Mouse (Mus musculus) myocyte (in vitro differentiated cells): ENCODE data around the gene Wwox. TPM values are rescaled to one million over a fixed set of nuclear protein-coding genes. Genes with fewer than 3 reads are reported as not detected.
A peak's percentile ranks its signal among the peaks of the same experiment; 100 is the strongest.

ENCODE experiments used
- H3K27me3 ChIP-seq: one replicate; pipeline ENCODE4 v1.6.1; 2011; ENCODE audit not compliant: control insufficient read depth, insufficient read depth, insufficient read length
- H3K36me3 ChIP-seq: one replicate; pipeline ENCODE4 v1.6.1; 2011; ENCODE audit not compliant: control insufficient read depth, insufficient read depth
- H3K4me2 ChIP-seq: one replicate; pipeline ENCODE4 v1.6.1; 2011; ENCODE audit warnings: low read depth, control low read depth
- H3K4me3 ChIP-seq: one replicate; pipeline ENCODE4 v1.5.1; 2011; ENCODE audit warnings: mild to moderate bottlenecking, control low read depth, moderate library complexity
- H3K79me2 ChIP-seq: one replicate; pipeline ENCODE4 v1.6.1; 2011; ENCODE audit not compliant: control insufficient read depth, insufficient read depth
- H3ac ChIP-seq: one replicate; pipeline ENCODE4 v1.6.1; 2011; ENCODE audit not compliant: control insufficient read depth, insufficient read length
- CEBPB ChIP-seq: IDR thresholded peaks from 2 replicates; pipeline ENCODE4 v1.6.1; 2011; ENCODE audit warnings: mild to moderate bottlenecking, moderate library complexity; ENCODE audit not compliant: poor library complexity, insufficient read depth, severe bottlenecking
- E2F4 ChIP-seq: IDR thresholded peaks from one replicate; pipeline ENCODE4 v1.6.1; 2011; ENCODE audit warnings: mild to moderate bottlenecking, control low read depth, moderate library complexity; ENCODE audit not compliant: insufficient read depth
- MAX ChIP-seq: IDR thresholded peaks from one replicate; pipeline ENCODE4 v1.6.1; 2011; ENCODE audit warnings: low read depth, mild to moderate bottlenecking, control low read depth
- MYOD1 ChIP-seq, 3 experiments: IDR thresholded peaks; one replicate each; pipeline ENCODE4 v1.6.1; 2011; ENCODE audit warnings: control low read depth in 2 of 3, low read depth in 2 of 3, mild to moderate bottlenecking in 2 of 3, moderate library complexity in 1 of 3; ENCODE audit not compliant: insufficient read length in 2 of 3, control insufficient read depth in 1 of 3
- MYOG ChIP-seq, 3 experiments: IDR thresholded peaks; one replicate each; pipeline ENCODE4 v1.6.1; 2011; ENCODE audit warnings: control low read depth in 2 of 3, low read depth in 2 of 3, mild to moderate bottlenecking in 2 of 3; ENCODE audit not compliant: insufficient read length in 2 of 3, control insufficient read depth in 1 of 3, insufficient read depth in 1 of 3
- POLR2A ChIP-seq: IDR thresholded peaks from one replicate; pipeline ENCODE4 v1.6.1; 2011; ENCODE audit warnings: low read depth, mild to moderate bottlenecking, control low read depth, moderate library complexity; ENCODE audit not compliant: insufficient read length
- POLR2AphosphoS2 ChIP-seq: IDR thresholded peaks from one replicate; pipeline ENCODE4 v1.6.1; 2011; ENCODE audit warnings: low read depth, control low read depth; ENCODE audit not compliant: insufficient read length
- REST ChIP-seq: IDR thresholded peaks from one replicate; pipeline ENCODE4 v1.6.1; 2011; ENCODE audit warnings: mild to moderate bottlenecking, control low read depth, moderate library complexity; ENCODE audit not compliant: insufficient read depth, insufficient read length
- SRF ChIP-seq: IDR thresholded peaks from one replicate; pipeline ENCODE4 v1.6.1; 2011; ENCODE audit warnings: low read depth; ENCODE audit not compliant: control insufficient read depth, insufficient read length
- TCF12 ChIP-seq: IDR thresholded peaks from one replicate; pipeline ENCODE4 v1.6.1; 2011; ENCODE audit warnings: mild to moderate bottlenecking, control low read depth; ENCODE audit not compliant: poor library complexity, insufficient read depth, severe bottlenecking
- TCF3 ChIP-seq: IDR thresholded peaks from one replicate; pipeline ENCODE4 v1.6.1; 2011; ENCODE audit warnings: low read depth, control low read depth; ENCODE audit not compliant: insufficient read length
- USF1 ChIP-seq: IDR thresholded peaks from one replicate; pipeline ENCODE4 v1.6.1; 2011; ENCODE audit warnings: low read depth, mild to moderate bottlenecking, control low read depth, moderate library complexity
- polyA plus RNA-seq: library from polyadenylated mRNA; unstranded; fragments of >200 nt; fragmentation: generic; extraction: Trizol; gene quantifications from one replicate; pipeline ENCODE4 v1.2.1, GENCODE M21; 2012; ENCODE audit warnings: missing spikeins

The Wwox gene
- polyA plus RNA-seq = 8.6 TPM

- H3K27me3 ChIP-seq = no peaks in the 10 kb centered on the region
- H3K4me3 ChIP-seq = peak within 1 kb of the TSS; percentile 38
- no peaks in the 10 kb centered on the region for H3K36me3 ChIP-seq
- H3K79me2 ChIP-seq = no peaks in the 10 kb centered on the region
- H3ac ChIP-seq = peak within 1 kb of the TSS; percentile 49
- peak within 1 kb of the TSS; percentile 93 for H3K4me2 ChIP-seq
- no peak for TF ChIP-seq MAX
- TF ChIP-seq E2F4 = peak; percentile 70
- TF ChIP-seq SRF = peak; percentile 37
- no peak for TF ChIP-seq CEBPB
- TF ChIP-seq MYOG (IDR thresholded peaks at IDR 0.05; ENCODE audit: control insufficient read depth in 1 of 3, insufficient read depth in 1 of 3, insufficient read length in 2 of 3, low read depth in 2 of 3) = peak in 1 of 3 experiments; percentile 18
- TF ChIP-seq POLR2A = peak; percentile 76
- peak in 2 of 3 experiments; percentile 48 to 61 for TF ChIP-seq MYOD1 (IDR thresholded peaks at IDR 0.05; ENCODE audit: control insufficient read depth in 1 of 3, insufficient read length in 2 of 3, low read depth in 2 of 3)
- no peak for TF ChIP-seq TCF3
- TF ChIP-seq POLR2AphosphoS2 = peak; percentile 70
- no peak for TF ChIP-seq TCF12
- no peak for TF ChIP-seq REST
- no peak for TF ChIP-seq USF1
Observed at GRCm38 (mm10) chr8:114439334-114440204, at the start of gene Wwox. Wwox (plus strand) TSS chr8:114439655.

GRCm38 (mm10) chr8:114390465-114391254, 48.8 kb upstream of the Wwox start:
- Histone ChIP-seq H3K4me3 (no peak overlapping the region), H3K27me3 (no peaks in the 10 kb centered on the region), H3K4me2 (no peak overlapping the region), H3ac (no peak overlapping the region), H3K36me3 (no peaks in the 10 kb centered on the region), H3K79me2 (no peaks in the 10 kb centered on the region)
- TF ChIP-seq REST (no peak), CEBPB (no peak), MYOD1 (IDR thresholded peaks at IDR 0.05; ENCODE audit: control insufficient read depth in 1 of 3, insufficient read length in 2 of 3, low read depth in 2 of 3) (no peak), USF1 (no peak), POLR2A (no peak), POLR2AphosphoS2 (no peak), TCF3 (no peak), TCF12 (no peak), E2F4 (no peak), MYOG (IDR thresholded peaks at IDR 0.05; ENCODE audit: control insufficient read depth in 1 of 3, insufficient read depth in 1 of 3, insufficient read length in 2 of 3, low read depth in 2 of 3) (no peak), SRF (no peak), MAX (no peak)

GRCm38 (mm10) chr8:114398326-114398725, 41.1 kb upstream of the Wwox start:
- Histone ChIP-seq H3K4me2 (no peak overlapping the region), H3K27me3 (no peaks in the 10 kb centered on the region), H3K4me3 (no peak overlapping the region), H3K79me2 (no peaks in the 10 kb centered on the region), H3K36me3 (no peaks in the 10 kb centered on the region), H3ac (no peak overlapping the region)
- no peak for TF ChIP-seq MAX
- no peak for TF ChIP-seq MYOG (IDR thresholded peaks at IDR 0.05; ENCODE audit: control insufficient read depth in 1 of 3, insufficient read depth in 1 of 3, insufficient read length in 2 of 3, low read depth in 2 of 3)
- TF ChIP-seq CEBPB = no peak
- no peak for TF ChIP-seq MYOD1 (IDR thresholded peaks at IDR 0.05; ENCODE audit: control insufficient read depth in 1 of 3, insufficient read length in 2 of 3, low read depth in 2 of 3)
- no peak for TF ChIP-seq POLR2A
- no peak for TF ChIP-seq REST
- no peak for TF ChIP-seq SRF
- TF ChIP-seq E2F4 = no peak
- TF ChIP-seq USF1 = no peak
- TF ChIP-seq POLR2AphosphoS2 = no peak
- no peak for TF ChIP-seq TCF3

- Histone ChIP-seq H3ac (no peak overlapping the region), H3K4me2 (no peak overlapping the region), H3K4me3 (no peak overlapping the region), H3K27me3 (no peaks in the 10 kb centered on the region), H3K36me3 (no peaks in the 10 kb centered on the region), H3K79me2 (no peaks in the 10 kb centered on the region)
- TF ChIP-seq E2F4 = no peak
- TF ChIP-seq TCF3 = no peak
- TF ChIP-seq POLR2AphosphoS2 = no peak
- no peak for TF ChIP-seq TCF12
- no peak for TF ChIP-seq MAX
- TF ChIP-seq USF1 = no peak
- TF ChIP-seq MYOG (IDR thresholded peaks at IDR 0.05; ENCODE audit: control insufficient read depth in 1 of 3, insufficient read depth in 1 of 3, insufficient read length in 2 of 3, low read depth in 2 of 3) = no peak
- TF ChIP-seq SRF = no peak
- no peak for TF ChIP-seq POLR2A
- no peak for TF ChIP-seq REST
- TF ChIP-seq CEBPB = no peak
- no peak for TF ChIP-seq MYOD1 (IDR thresholded peaks at IDR 0.05; ENCODE audit: control insufficient read depth in 1 of 3, insufficient read length in 2 of 3, low read depth in 2 of 3)
Observed at GRCm38 (mm10) chr8:114399273-114399672, 40.2 kb upstream of the Wwox start.
